Mouse (Mus musculus) heart, embryonic 15.5 days (tissue): ENCODE data around the gene Stx6. TPM values are rescaled to one million over a fixed set of nuclear protein-coding genes. Genes with fewer than 3 reads are reported as not detected.

Experiments
- ATAC-seq: fragments of 200-750 bp; cut with Nextera tagmentation; replicated peaks from 2 replicates; pipeline ENCODE4 v1.8.0; 2017; ENCODE audit warnings: low read depth, moderate TSS enrichment; ENCODE audit not compliant: insufficient number of reproducible peaks, insufficient read depth, low FRiP score
- H3K27ac ChIP-seq: fragments of 300-500 bp; sonication (generic); 2 replicates; pipeline ENCODE4 v1.5.1; 2015; ENCODE audit warnings: mild to moderate bottlenecking, inconsistent platforms
- H3K27me3 ChIP-seq: fragments of 300-500 bp; sonication (generic); 2 replicates; pipeline ENCODE4 v1.6.1; 2015; ENCODE audit warnings: inconsistent platforms
- H3K36me3 ChIP-seq: fragments of 300-500 bp; sonication (generic); 2 replicates; pipeline ENCODE4 v1.6.1; 2015; ENCODE audit warnings: mild to moderate bottlenecking, inconsistent platforms
- H3K4me1 ChIP-seq: fragments of 300-500 bp; sonication (generic); replicated peaks from 2 replicates; pipeline ENCODE4 v1.6.1; 2015; ENCODE audit warnings: inconsistent platforms
- H3K4me2 ChIP-seq: fragments of 300-500 bp; sonication (generic); 2 replicates; pipeline ENCODE4 v1.6.1; 2015; ENCODE audit warnings: inconsistent platforms, mild to moderate bottlenecking, moderate library complexity
- H3K4me3 ChIP-seq: fragments of 300-500 bp; sonication (generic); 2 replicates; pipeline ENCODE4 v1.5.1; 2015; ENCODE audit warnings: mild to moderate bottlenecking, inconsistent platforms
- H3K9ac ChIP-seq: fragments of 300-500 bp; sonication (generic); 2 replicates; pipeline ENCODE4 v1.6.1; 2015; ENCODE audit warnings: mild to moderate bottlenecking, inconsistent platforms
- H3K9me3 ChIP-seq: fragments of 300-500 bp; sonication (generic); replicated peaks from 2 replicates; pipeline ENCODE4 v1.6.1; 2016; ENCODE audit warnings: inconsistent platforms
- whole genome bisulfite sequencing: fragments of 180-500 bp; shearing (Covaris S2); methylation state at CpG from one replicate; pipeline ENCODE4 v1.1.7; 2015; ENCODE audit warnings: mixed read lengths; 5-methylcytosine and 5-hydroxymethylcytosine counted together
- polyA plus RNA-seq: library from polyadenylated mRNA; unstranded; fragments of >200 nt; fragmentation: Nextera tagmentation; extraction: Ambion mirVana; gene quantifications from 2 replicates; pipeline ENCODE4 v1.2.1, GENCODE M21; 2015

Gene Stx6
- 47.7 and 57.0 TPM in 2 replicates for polyA plus RNA-seq

GRCm38 (mm10) chr1:155158141-155158969, at the start of gene Stx6:
Gene Stx6 (plus strand): TSS chr1:155158715.
- Histone ChIP-seq H3K27ac (peak within 1 kb of the TSS; percentile 93), H3K36me3 (no peaks in the 10 kb centered on the region), H3K27me3 (no peaks in the 10 kb centered on the region), H3K4me3 (peak within 1 kb of the TSS; percentile 94), H3K9ac (peak within 1 kb of the TSS; percentile 91), H3K4me1 (peaks cover 11% of the 10 kb centered on the region), H3K4me2 (peak within 1 kb of the TSS; percentile 77), H3K9me3 (no peaks in the 10 kb centered on the region)
- ATAC-seq = peak; percentile 99
- 3% methylated on average over 45 of the region's 48 CpGs for WGBS

GRCm38 (mm10) chr1:155109387-155110350, 48.8 kb upstream of the Stx6 start:
- 13% methylated on average over 18 of the region's 18 CpGs for WGBS
- H3K4me3 ChIP-seq = peak overlapping the region; percentile 2; the same call in 1 of the 2 replicates
- no peak for ATAC-seq
- no peak overlapping the region for H3K9ac ChIP-seq
- H3K36me3 ChIP-seq = no peaks in the 10 kb centered on the region
- H3K27me3 ChIP-seq = no peaks in the 10 kb centered on the region
- H3K4me2 ChIP-seq = peak overlapping the region; percentile 40
- peaks cover 37% of the 10 kb centered on the region for H3K4me1 ChIP-seq
- no peaks in the 10 kb centered on the region for H3K9me3 ChIP-seq
- H3K27ac ChIP-seq = peak overlapping the region; percentile 67

DNA sequence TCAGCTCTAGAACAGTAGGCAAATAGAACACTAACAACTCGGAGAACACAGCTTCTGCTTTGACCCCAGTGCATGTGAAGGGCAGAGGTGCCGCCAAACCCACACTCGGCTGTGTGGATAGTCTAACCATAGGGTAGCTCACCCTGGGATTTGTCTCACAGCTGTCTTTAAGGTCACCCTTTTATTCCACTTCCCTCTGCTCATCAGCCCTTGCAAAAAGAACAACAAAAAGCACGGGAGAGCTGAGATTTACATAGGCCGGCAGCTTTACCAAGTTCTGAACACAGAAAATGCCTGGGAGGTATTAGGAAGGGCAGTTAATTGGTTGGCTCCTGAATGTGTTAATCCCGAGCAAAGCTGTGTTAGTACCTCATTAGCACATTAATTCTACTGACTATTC, 47.0 kb upstream of the Stx6 start:
- peaks cover 37% of the 10 kb centered on the region for H3K4me1 ChIP-seq
- 48% methylated on average over 6 of the region's 6 CpGs for WGBS

GRCm38 (mm10) chr1:155112118-155112517, 46.4 kb upstream of the Stx6 start:
- H3K4me1 ChIP-seq = peaks cover 37% of the 10 kb centered on the region
- H3K27ac ChIP-seq = no peak overlapping the region
- H3K36me3 ChIP-seq = no peaks in the 10 kb centered on the region
- no peak overlapping the region for H3K4me2 ChIP-seq
- WGBS = 48% methylated on average over 4 of the region's 4 CpGs
- no peak overlapping the region for H3K4me3 ChIP-seq
- no peaks in the 10 kb centered on the region for H3K9me3 ChIP-seq
- ATAC-seq = peak; percentile 25; the same call in 1 of the 2 replicates
- H3K9ac ChIP-seq = no peak overlapping the region
- no peaks in the 10 kb centered on the region for H3K27me3 ChIP-seq

More for the DNA sequence above, 47.0 kb upstream of the Stx6 start:
- Histone ChIP-seq H3K27ac (no peak overlapping the region), H3K4me3 (no peak overlapping the region), H3K36me3 (no peaks in the 10 kb centered on the region), H3K9me3 (no peaks in the 10 kb centered on the region), H3K4me2 (no peak overlapping the region), H3K27me3 (no peaks in the 10 kb centered on the region), H3K9ac (no peak overlapping the region)
- ATAC-seq = no peak

GRCm38 (mm10) chr1:155112875-155113274, 45.6 kb upstream of the Stx6 start:
- H3K4me1 ChIP-seq = peaks cover 37% of the 10 kb centered on the region
- no peak for ATAC-seq
- H3K36me3 ChIP-seq = no peaks in the 10 kb centered on the region
- no peaks in the 10 kb centered on the region for H3K27me3 ChIP-seq
- 94% methylated on average over 1 of the region's 1 CpGs for WGBS
- no peak overlapping the region for H3K9ac ChIP-seq
- H3K4me2 ChIP-seq = no peak overlapping the region
- no peak overlapping the region for H3K4me3 ChIP-seq
- H3K27ac ChIP-seq = no peak overlapping the region
- H3K9me3 ChIP-seq = no peaks in the 10 kb centered on the region

DNA sequence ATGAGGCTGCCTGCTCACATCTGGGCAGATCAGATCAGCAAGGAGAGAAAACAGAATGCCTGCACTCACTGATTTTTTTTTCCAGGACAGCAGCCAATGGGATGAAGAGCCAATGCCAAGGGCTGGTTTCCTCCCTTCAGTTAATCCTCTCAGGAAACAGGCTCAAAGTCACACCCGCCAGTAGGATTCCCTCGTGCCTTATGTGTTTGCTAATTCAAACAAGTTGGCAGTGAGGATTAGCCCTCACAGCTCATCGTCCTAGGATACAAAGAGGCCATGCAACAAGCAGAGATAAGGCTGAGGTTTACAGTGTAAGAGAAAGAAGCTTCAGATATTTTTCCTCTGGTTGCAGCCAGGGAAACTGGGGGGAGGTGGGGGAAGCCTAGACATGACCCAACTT, 44.6 kb upstream of the Stx6 start:
- no peak overlapping the region for H3K9ac ChIP-seq
- WGBS = 18% methylated on average over 3 of the region's 3 CpGs
- no peak; the same call in 1 of the 2 replicates for ATAC-seq

GRCm38 (mm10) chr1:155119719-155120118, 38.8 kb upstream of the Stx6 start:
- H3K4me1 ChIP-seq = peaks cover 8% of the 10 kb centered on the region
- 62% methylated on average over 1 of the region's 1 CpGs for WGBS
- no peak for ATAC-seq

More for the DNA sequence above, 44.6 kb upstream of the Stx6 start:
- no peaks in the 10 kb centered on the region for H3K36me3 ChIP-seq
- H3K9me3 ChIP-seq = no peaks in the 10 kb centered on the region
- H3K4me2 ChIP-seq = no peak overlapping the region
- peaks cover 30% of the 10 kb centered on the region for H3K4me1 ChIP-seq
- no peak overlapping the region for H3K4me3 ChIP-seq
- H3K27ac ChIP-seq = 0 out of 2 replicates have a peak overlapping the region, but pooled peaks have one; percentile 18
- no peaks in the 10 kb centered on the region for H3K27me3 ChIP-seq

GRCm38 (mm10) chr1:155121977-155122939, 36.3 kb upstream of the Stx6 start:
- Histone ChIP-seq H3K4me3 (no peak overlapping the region), H3K4me1 (peaks cover 8% of the 10 kb centered on the region), H3K4me2 (0 out of 2 replicates have a peak overlapping the region, but pooled peaks have one; percentile 7), H3K36me3 (no peaks in the 10 kb centered on the region), H3K9ac (no peak overlapping the region), H3K9me3 (no peaks in the 10 kb centered on the region), H3K27me3 (no peaks in the 10 kb centered on the region), H3K27ac (peak overlapping the region; percentile 49; the same call in 1 of the 2 replicates)
- WGBS = 65% methylated on average over 21 of the region's 21 CpGs
- ATAC-seq = peak; percentile 79; the same call in 1 of the 2 replicates

More at GRCm38 (mm10) chr1:155119719-155120118, 38.8 kb upstream of the Stx6 start:
- Histone ChIP-seq H3K4me2 (no peak overlapping the region), H3K36me3 (no peaks in the 10 kb centered on the region), H3K27ac (no peak overlapping the region), H3K4me3 (no peak overlapping the region), H3K9ac (no peak overlapping the region), H3K9me3 (no peaks in the 10 kb centered on the region), H3K27me3 (no peaks in the 10 kb centered on the region)

- H3K9me3 ChIP-seq = no peaks in the 10 kb centered on the region
- H3K27me3 ChIP-seq = no peaks in the 10 kb centered on the region
- no peak overlapping the region for H3K9ac ChIP-seq
- no peak for ATAC-seq
- WGBS = 85% methylated on average over 5 of the region's 5 CpGs
- H3K4me3 ChIP-seq = no peak overlapping the region
- H3K4me2 ChIP-seq = no peak overlapping the region
- no peaks in the 10 kb centered on the region for H3K36me3 ChIP-seq
- H3K4me1 ChIP-seq = peaks cover 8% of the 10 kb centered on the region
- no peak overlapping the region for H3K27ac ChIP-seq
Measured at GRCm38 (mm10) chr1:155124397-155124796, 34.1 kb upstream of the Stx6 start.

DNA sequence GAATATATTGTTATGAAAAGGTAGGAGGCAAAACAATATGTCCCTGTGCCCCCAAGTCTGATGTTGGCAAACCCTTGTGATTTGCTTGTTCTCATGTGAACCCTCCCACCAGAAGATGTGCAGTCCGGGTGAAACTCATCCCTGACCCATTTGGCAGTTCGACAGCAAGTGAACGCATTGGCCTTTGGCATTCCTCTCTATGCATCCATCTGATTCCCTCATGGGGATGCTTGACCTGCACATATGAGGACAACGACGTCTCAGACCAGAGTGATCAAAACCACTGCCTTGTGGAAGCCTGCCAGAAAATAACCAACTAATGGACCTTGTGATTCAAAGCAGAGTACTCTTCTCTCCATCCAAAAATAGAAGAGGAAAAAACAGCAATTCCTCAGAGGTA, 31.8 kb upstream of the Stx6 start:
- Histone ChIP-seq H3K4me3 (no peak overlapping the region), H3K4me1 (peaks cover 8% of the 10 kb centered on the region), H3K9ac (no peak overlapping the region), H3K36me3 (no peaks in the 10 kb centered on the region), H3K4me2 (no peak overlapping the region), H3K27ac (no peak overlapping the region), H3K27me3 (no peaks in the 10 kb centered on the region), H3K9me3 (no peaks in the 10 kb centered on the region)
- WGBS = 69% methylated on average over 5 of the region's 5 CpGs
- no peak for ATAC-seq
